Mouse (Mus musculus) intestine, embryonic 16.5 days (tissue): ENCODE measurements around the gene Nr0b2. TPM values are rescaled to one million over a fixed set of nuclear protein-coding genes. Genes with fewer than 3 reads are reported as not detected.
A peak's percentile ranks its signal among the peaks of the same experiment; 100 is the strongest.
"Not testable (repeated sequence)": the region's sequence is repeated elsewhere in the genome, so short reads cannot be mapped to it uniquely, and the experiment has no call there.

ENCODE experiments used
- ATAC-seq: fragments of 200-750 bp; cut with Nextera tagmentation; 2 replicates; pipeline ENCODE4 v1.8.0; 2017; ENCODE audit warnings: moderate TSS enrichment, moderate library complexity
- H3K27ac ChIP-seq: fragments of 300-500 bp; sonication (generic); 2 replicates; pipeline ENCODE4 v1.5.1; 2014; ENCODE audit warnings: mild to moderate bottlenecking, low read length
- H3K27me3 ChIP-seq: fragments of 300-500 bp; sonication (generic); replicated peaks from 2 replicates; pipeline ENCODE4 v1.6.1; 2014; ENCODE audit warnings: low read length, control low read depth, mixed read lengths; ENCODE audit not compliant: control insufficient read depth, insufficient read depth
- H3K36me3 ChIP-seq: fragments of 300-500 bp; sonication (generic); 2 replicates; pipeline ENCODE4 v1.6.1; 2014; ENCODE audit warnings: low read length, control low read depth; ENCODE audit not compliant: control insufficient read depth, insufficient read depth
- H3K4me1 ChIP-seq: fragments of 300-500 bp; sonication (generic); 2 replicates; pipeline ENCODE4 v1.6.1; 2014; ENCODE audit warnings: low read length, control low read depth, mixed read lengths; ENCODE audit not compliant: control insufficient read depth, insufficient read depth
- H3K4me2 ChIP-seq: fragments of 300-500 bp; sonication (generic); 2 replicates; pipeline ENCODE4 v1.6.1; 2014; ENCODE audit warnings: low read depth, low read length, control low read depth
- H3K4me3 ChIP-seq: fragments of 300-500 bp; sonication (generic); 2 replicates; pipeline ENCODE4 v1.5.1; 2014; ENCODE audit warnings: mild to moderate bottlenecking, low read length
- H3K9ac ChIP-seq: fragments of 300-500 bp; sonication (generic); 2 replicates; pipeline ENCODE4 v1.6.1; 2014; ENCODE audit warnings: low read depth, low read length
- H3K9me3 ChIP-seq: fragments of 300-500 bp; sonication (generic); 2 replicates; pipeline ENCODE4 v1.6.1; 2016; ENCODE audit warnings: low read length, control low read depth; ENCODE audit not compliant: control insufficient read depth
- WGBS: fragments of 180-500 bp; shearing (Covaris S2); extraction: QIAGEN DNeasy Blood & Tissue Kit; methylation state at CpG from one replicate; pipeline ENCODE4 v1.1.7; 2014; 5-methylcytosine and 5-hydroxymethylcytosine counted together
- polyA plus RNA-seq: library from polyadenylated mRNA; unstranded; fragments of >200 nt; fragmentation: Nextera tagmentation; extraction: Ambion mirVana; gene quantifications from 2 replicates; pipeline ENCODE4 v1.2.1, GENCODE M21; 2015

Nr0b2 gene
- 9.2 and 10.3 TPM in 2 replicates for polyA plus RNA-seq

DNA sequence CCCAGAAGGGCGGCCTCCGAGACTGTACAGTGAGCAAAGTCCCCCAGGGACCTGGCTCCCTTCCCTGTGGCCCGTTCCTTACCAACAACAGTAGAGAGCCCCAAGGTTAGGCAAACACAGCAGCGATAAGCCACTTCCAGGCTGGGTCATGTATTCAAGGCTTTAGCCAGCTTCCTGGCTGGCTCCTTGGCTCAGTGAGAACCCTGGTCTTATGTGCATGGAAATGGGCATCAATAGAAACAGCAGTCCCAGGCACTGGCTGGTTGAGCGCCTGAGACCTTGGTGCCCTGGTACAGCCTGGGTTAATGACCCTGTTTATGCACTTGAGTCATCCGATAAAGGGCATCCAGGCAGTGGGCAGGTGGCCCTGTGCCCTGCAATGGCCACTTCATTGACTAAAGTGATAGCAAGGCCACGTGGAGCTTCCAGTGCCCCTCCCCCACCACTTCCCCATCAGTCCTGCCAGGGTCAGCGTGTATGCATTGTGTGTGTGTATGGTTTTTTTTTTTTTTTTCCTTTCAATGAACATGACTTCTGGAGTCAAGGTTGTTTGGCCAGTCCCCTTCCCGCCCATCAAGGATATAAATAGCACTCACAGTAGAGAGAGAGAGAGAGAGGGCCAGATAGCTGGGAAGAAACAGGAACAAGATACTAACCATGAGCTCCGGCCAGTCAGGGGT is at the start of gene Nr0b2:
Gene Nr0b2, plus strand, starts transcription at position 609 of the 680 bp plus-strand sequence.
- ATAC-seq: peak; percentile 89
- H3K4me2 ChIP-seq: peak within 1 kb of the TSS; percentile 37
- 0 out of 2 replicates have a peak, but pooled peaks cover 2% of the 10 kb centered on the region for H3K9me3 ChIP-seq
- peaks cover 13% of the 10 kb centered on the region for H3K4me1 ChIP-seq
- peak within 1 kb of the TSS; percentile 35 for H3K4me3 ChIP-seq
- peak within 1 kb of the TSS; percentile 83 for H3K27ac ChIP-seq
- WGBS: 47% methylated on average over 10 of the region's 10 CpGs
- no peaks in the 10 kb centered on the region for H3K27me3 ChIP-seq
- peak within 1 kb of the TSS; percentile 60 for H3K9ac ChIP-seq
- no peaks in the 10 kb centered on the region for H3K36me3 ChIP-seq

DNA sequence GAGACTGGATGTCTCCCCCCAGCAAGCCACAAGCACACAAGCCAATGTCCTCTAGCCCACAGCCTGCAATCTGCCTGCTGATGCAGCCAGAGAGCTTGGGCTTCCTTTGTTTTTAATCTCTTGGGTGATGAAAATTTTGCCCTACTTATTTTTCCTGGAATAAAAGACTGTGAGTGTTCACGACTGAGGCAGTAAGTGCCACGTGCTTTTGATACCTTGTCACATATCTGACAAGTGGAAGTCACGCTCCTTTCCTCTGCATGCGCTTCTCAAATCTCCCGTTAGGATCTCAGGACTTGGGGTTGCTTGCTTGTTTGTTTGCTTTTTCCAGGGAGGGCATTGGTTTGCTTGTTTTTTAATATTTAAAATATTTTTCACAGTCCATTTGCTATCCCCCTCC is 48.9 kb upstream of the Nr0b2 start:
- peaks cover 19% of the 10 kb centered on the region for H3K27me3 ChIP-seq
- H3K9me3 ChIP-seq: no peaks in the 10 kb centered on the region
- no peak overlapping the region for H3K4me3 ChIP-seq
- no peaks in the 10 kb centered on the region for H3K4me1 ChIP-seq
- no peak overlapping the region for H3K4me2 ChIP-seq
- no peak overlapping the region for H3K27ac ChIP-seq
- 57% methylated on average over 5 of the region's 5 CpGs for WGBS
- H3K9ac ChIP-seq: no peak overlapping the region
- no peaks in the 10 kb centered on the region for H3K36me3 ChIP-seq
- ATAC-seq: no peak

DNA sequence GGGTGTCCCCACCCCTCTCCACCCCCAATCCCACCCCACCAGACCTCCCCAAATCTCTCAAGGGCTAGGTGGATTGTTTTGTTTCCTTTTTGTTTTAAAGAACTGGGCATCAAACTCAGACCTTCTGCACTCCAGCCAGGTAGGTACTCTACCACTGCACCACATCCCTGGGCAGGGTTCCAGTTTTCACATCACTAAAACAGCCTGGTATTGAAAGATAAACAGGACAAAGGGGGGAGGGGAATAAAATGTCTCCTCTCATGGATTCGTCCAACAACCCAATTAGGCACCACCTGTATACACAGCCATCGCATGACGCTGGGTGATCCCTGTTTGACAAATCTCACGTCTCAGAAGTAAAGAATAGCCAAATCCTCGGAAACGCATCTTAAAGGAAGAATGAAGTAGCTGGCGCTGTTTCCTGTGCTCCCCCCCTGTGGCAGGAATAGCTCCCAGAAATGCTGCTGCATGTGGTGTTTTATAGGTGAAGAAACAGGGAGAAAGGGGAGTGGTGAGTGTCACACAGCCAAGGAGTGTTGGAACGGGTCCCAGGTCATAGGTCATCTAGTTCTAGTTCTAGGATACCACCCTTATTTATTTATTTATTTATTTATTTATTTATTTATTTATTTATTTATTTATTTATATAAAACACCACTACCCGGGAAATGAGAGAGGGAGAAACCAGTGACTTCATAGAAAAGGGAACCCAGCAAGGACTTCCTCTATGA is 48.3 kb upstream of the Nr0b2 start:
- H3K36me3 ChIP-seq: no peaks in the 10 kb centered on the region
- H3K4me2 ChIP-seq: no peak overlapping the region
- H3K27ac ChIP-seq: no peak overlapping the region
- no peak overlapping the region for H3K4me3 ChIP-seq
- H3K9ac ChIP-seq: no peak overlapping the region
- H3K9me3 ChIP-seq: no peaks in the 10 kb centered on the region
- no peaks in the 10 kb centered on the region for H3K4me1 ChIP-seq
- ATAC-seq: no peak
- WGBS: 64% methylated on average over 9 of the region's 9 CpGs
- peaks cover 15% of the 10 kb centered on the region for H3K27me3 ChIP-seq

DNA sequence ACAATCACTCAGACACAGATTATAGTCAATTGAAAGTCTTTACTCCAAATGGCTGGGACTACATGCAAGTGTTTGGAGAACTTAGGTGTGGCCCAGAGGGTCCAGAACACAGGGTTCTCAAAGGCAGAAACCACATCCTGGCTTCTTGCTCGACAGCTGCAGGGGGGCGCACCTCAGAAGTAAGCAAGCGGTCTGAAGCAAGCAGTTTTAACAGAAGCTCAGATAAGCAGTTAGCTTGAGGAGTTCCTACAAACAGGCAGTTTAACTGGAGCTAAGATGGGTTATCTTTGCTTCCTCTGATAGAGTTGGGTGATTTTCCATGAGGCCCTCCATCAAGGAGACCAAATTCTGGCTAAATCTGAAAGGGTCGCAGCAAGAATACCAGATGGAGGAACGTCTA is 46.6 kb upstream of the Nr0b2 start:
- no peak for ATAC-seq
- Histone ChIP-seq H3K4me2 (no peak overlapping the region), H3K4me1 (no peaks in the 10 kb centered on the region), H3K4me3 (no peak overlapping the region), H3K9me3 (no peaks in the 10 kb centered on the region), H3K27me3 (peaks cover 3% of the 10 kb centered on the region), H3K9ac (no peak overlapping the region), H3K36me3 (no peaks in the 10 kb centered on the region), H3K27ac (no peak overlapping the region)
- 66% methylated on average over 5 of the region's 5 CpGs for WGBS

DNA sequence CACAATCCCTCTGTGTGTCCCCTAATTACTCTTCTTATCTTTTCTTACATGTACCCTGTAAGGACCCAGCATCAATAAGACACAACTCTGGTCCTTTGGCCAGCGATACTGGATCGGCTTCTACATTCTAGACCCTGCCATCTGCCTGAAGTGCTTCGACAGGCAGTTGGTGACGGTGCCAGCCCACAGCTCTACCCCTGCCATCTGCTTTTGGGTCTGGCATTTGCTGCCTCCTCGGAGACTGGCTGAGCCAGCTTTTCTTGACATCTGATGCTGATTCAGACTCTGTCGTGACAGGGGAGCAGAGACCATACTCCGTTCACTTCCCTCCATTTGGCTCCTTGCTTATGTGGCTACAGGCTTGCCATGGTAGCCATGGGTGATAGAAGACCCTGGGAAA is 44.2 kb upstream of the Nr0b2 start:
- 85% methylated on average over 7 of the region's 7 CpGs for WGBS
- no peaks in the 10 kb centered on the region for H3K9me3 ChIP-seq
- no peak overlapping the region for H3K27ac ChIP-seq
- no peaks in the 10 kb centered on the region for H3K4me1 ChIP-seq
- no peaks in the 10 kb centered on the region for H3K36me3 ChIP-seq
- no peak overlapping the region for H3K9ac ChIP-seq
- ATAC-seq: no peak
- H3K4me3 ChIP-seq: no peak overlapping the region
- peaks cover 2% of the 10 kb centered on the region for H3K27me3 ChIP-seq
- no peak overlapping the region for H3K4me2 ChIP-seq

DNA sequence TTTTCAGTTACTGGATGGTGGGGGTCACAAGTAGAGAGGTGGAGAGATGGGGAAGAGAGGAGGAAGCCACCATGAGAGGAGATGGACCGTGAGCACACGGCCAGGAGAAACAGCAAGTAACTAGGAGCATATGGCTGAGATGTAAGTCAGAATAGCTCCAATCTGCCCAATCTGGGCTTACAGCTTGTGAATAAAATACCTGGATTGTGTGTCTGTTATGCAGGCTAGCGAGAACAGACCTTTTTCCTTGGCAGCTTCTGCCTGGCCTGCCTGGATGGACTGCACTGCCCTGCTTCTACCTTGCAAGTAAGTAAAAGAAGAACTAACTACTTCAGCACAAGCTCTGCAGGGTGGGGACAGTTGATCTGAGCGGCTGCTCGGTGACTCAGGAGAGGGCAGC is 42.1 kb upstream of the Nr0b2 start:
- no peak for ATAC-seq
- Histone ChIP-seq H3K4me1 (no peaks in the 10 kb centered on the region), H3K4me3 (no peak overlapping the region), H3K27me3 (no peaks in the 10 kb centered on the region; the same call in 1 of the 2 replicates), H3K4me2 (no peak overlapping the region), H3K9ac (no peak overlapping the region), H3K9me3 (no peaks in the 10 kb centered on the region), H3K36me3 (no peaks in the 10 kb centered on the region), H3K27ac (no peak overlapping the region)
- 80% methylated on average over 5 of the region's 5 CpGs for WGBS

DNA sequence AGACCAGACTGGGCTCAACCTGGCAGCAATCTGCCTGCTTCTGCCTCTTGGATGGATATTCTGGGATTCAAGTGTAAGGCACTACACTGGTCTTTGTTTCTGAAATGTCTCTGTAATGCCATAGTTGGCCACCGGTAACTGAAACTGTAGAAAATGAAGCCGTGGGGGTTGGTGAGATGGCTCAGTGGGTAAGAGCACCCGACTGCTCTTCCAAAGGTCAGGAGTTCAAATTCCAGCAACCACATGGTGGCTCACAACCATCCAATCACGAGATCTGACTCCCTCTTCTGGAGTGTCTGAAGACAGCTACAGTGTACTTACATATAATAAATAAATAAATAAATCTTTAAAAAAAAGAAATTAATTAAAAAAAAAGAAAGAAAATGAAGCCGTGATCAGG is 40.7 kb upstream of the Nr0b2 start:
- H3K27me3 ChIP-seq, H3K9ac ChIP-seq, H3K4me3 ChIP-seq, H3K4me2 ChIP-seq, H3K27ac ChIP-seq, H3K9me3 ChIP-seq, H3K36me3 ChIP-seq, H3K4me1 ChIP-seq: not testable (repeated sequence)
- 55% methylated on average over 4 of the region's 5 CpGs for WGBS
- ATAC-seq: peak; percentile 58

DNA sequence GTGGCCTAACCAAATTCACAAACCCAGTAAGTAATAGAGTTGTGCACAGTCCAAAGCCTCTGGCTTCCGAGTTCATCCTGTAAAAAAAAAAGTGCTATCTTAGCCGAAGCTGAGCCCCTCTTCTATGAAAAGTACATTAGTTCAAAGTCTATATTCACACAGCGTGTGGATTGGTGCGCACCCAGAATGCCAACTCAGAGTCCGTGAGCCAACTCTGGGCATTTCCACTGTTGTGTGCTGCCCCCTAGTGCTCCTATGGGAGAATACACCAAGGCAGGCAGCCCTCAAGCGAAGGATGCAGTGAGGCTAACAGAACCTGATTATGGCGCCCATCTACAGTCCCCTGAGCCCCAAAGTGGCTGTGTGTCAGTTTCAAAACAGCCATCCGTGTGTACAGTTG is 40.2 kb upstream of the Nr0b2 start:
- Histone ChIP-seq H3K4me1 (no peaks in the 10 kb centered on the region), H3K9me3 (no peaks in the 10 kb centered on the region), H3K9ac (no peak overlapping the region), H3K27me3 (0 out of 2 replicates have a peak, but pooled peaks cover 2% of the 10 kb centered on the region), H3K36me3 (no peaks in the 10 kb centered on the region), H3K4me2 (no peak overlapping the region), H3K27ac (no peak overlapping the region), H3K4me3 (no peak overlapping the region)
- 19% methylated on average over 8 of the region's 8 CpGs for WGBS
- peak; percentile 83 for ATAC-seq

DNA sequence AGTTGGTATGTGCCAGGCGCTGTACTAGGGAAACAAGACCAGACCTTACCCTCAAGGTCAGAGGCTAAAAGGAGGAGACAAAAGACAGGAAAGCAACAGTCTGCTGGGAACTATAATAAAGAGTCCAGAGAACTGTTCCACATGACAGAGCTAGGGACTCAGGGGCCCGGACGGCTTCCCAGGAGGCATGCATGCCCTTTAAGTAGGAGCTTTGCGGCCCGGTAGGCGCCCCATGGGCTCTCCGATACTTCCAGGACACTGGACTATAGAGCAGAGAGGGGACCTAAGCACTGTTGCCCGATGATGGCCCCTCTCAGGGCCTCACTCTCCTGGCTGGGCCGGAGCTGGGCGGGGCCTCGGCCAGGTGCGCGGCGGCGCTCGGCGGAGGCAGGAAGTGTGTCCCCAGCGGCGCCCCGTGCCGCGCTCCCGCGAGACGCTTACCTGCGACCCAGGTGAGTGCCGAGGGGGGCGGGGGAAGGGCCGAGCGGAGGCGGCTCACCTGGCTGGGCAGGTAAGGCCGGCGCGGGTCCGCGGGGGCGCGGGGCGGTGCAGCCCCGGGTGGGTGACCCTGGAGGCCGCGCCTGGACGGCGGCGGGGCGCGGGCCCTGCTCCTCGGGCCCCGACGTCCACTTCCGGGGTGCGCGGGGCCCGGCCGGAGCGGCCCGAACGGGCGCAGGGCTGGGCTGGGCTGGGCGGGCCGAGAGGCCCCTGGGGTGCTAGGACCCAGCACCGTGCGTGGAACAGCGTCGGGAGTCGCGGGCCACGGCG is 34.4 kb upstream of the Nr0b2 start, which contains the start of gene Kdf1:
Gene Kdf1, plus strand, starts transcription at position 363 of the 768 bp plus-strand sequence.
- 2% methylated on average over 63 of the region's 69 CpGs for WGBS
- peaks cover 21% of the 10 kb centered on the region for H3K27me3 ChIP-seq
- H3K36me3 ChIP-seq: no peaks in the 10 kb centered on the region
- peak within 1 kb of the TSS; percentile 79 for H3K9ac ChIP-seq
- peak; percentile 97 for ATAC-seq
- peak within 1 kb of the TSS; percentile 51 for H3K4me2 ChIP-seq
- peaks cover 4% of the 10 kb centered on the region; the same call in 1 of the 2 replicates for H3K4me1 ChIP-seq
- peak within 1 kb of the TSS; percentile 90 for H3K27ac ChIP-seq
- peak within 1 kb of the TSS; percentile 62 for H3K4me3 ChIP-seq
- no peaks in the 10 kb centered on the region for H3K9me3 ChIP-seq
